In the genomic region with DNA sequence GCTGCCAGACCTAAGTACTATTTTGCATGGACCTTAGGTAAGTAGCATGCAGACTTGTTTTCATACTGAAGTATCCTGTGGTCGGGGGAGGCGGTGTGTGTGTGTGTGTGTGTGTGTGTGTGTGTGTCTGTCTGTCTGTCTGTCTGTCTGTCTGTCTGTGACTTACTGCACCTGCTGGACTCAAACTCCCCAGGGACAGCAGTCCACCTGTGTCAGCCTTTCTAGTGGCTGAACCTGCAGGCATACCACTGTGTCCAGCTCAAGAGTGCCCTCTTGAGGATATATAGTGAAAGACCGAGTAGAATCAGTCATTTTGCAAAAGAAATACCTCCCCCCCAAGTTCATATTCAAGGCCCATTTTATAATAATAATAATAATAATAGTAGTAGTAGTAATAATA, we compare ENCODE assay signal across 9 mouse cellular contexts. TPM values are rescaled to one million over a fixed set of nuclear protein-coding genes. Genes with fewer than 3 reads are reported as not detected.
A peak's percentile ranks its signal among the peaks of the same experiment; 100 is the strongest.
DNase-seq lines count a peak whose midpoint lies in the region; ATAC-seq and TF ChIP-seq lines count a peak whose summit lies in the region.
"Had no signal": no experiment of that assay in that cellular context is flagged by ENCODE, and none has a peak within 500 bp of the region (broad histone marks: within the 10 kb centered on the region; RNA-seq: fewer than 3 reads in every experiment).

No protein-coding gene starts in this region.

- H3K9me3 ChIP-seq in midbrain, embryonic 11.5 days (ENCODE audit: control insufficient read depth, low read length) = no peaks in the 10 kb centered on the region
- H3K9me3 ChIP-seq in midbrain, embryonic 16.5 days (replicated peaks; ENCODE audit: control insufficient read depth, low read length, poor library complexity, severe bottlenecking) = no peaks in the 10 kb centered on the region
- H3K9me3 ChIP-seq in intestine, embryonic 15.5 days = no peaks in the 10 kb centered on the region
- H3K9me3 ChIP-seq: neural tube, embryonic 12.5 days had no signal

- WGBS in midbrain, embryonic 11.5 days = 63% methylated on average over 3 of the region's 3 CpGs
- WGBS in midbrain, embryonic 16.5 days = 65% methylated on average over 3 of the region's 3 CpGs
- WGBS in intestine, embryonic 15.5 days = 65% methylated on average over 3 of the region's 3 CpGs
- 58% methylated on average over 3 of the region's 3 CpGs for WGBS in lung, adult 2 months

- no peak overlapping the region for H3K27ac ChIP-seq in midbrain, embryonic 11.5 days (ENCODE audit: low read depth, low read length)
- H3K27ac ChIP-seq in midbrain, embryonic 16.5 days (ENCODE audit: low read length) = no peak overlapping the region
- H3K27ac ChIP-seq in intestine, embryonic 15.5 days = no peak overlapping the region
- H3K27ac ChIP-seq: heart, embryonic 13.5 days; neural tube, embryonic 12.5 days had no signal

- H3K4me3 ChIP-seq in midbrain, embryonic 11.5 days (ENCODE audit: low read depth, low read length) = no peak overlapping the region
- H3K4me3 ChIP-seq in midbrain, embryonic 16.5 days (ENCODE audit: low read depth, low read length) = no peak overlapping the region
- H3K4me3 ChIP-seq in intestine, embryonic 15.5 days (replicated peaks) = no peak overlapping the region
- H3K4me3 ChIP-seq in lung, adult 2 months (replicated peaks; ENCODE audit: extremely low read depth, low read depth, low read length) = no peak overlapping the region
- H3K4me3 ChIP-seq: heart, embryonic 13.5 days; neural tube, embryonic 12.5 days had no signal

- ATAC-seq in midbrain, embryonic 11.5 days (ENCODE audit: low FRiP score) = peak; percentile 68; the same call in 1 of the 2 replicates
- no peak; the same call in 1 of the 2 replicates for ATAC-seq in midbrain, embryonic 16.5 days
- ATAC-seq in intestine, embryonic 15.5 days = peak; percentile 54; the same call in 1 of the 2 replicates

- H3K4me1 ChIP-seq in midbrain, embryonic 11.5 days (ENCODE audit: control insufficient read depth, insufficient read depth, low read length) = no peaks in the 10 kb centered on the region
- no peaks in the 10 kb centered on the region for H3K4me1 ChIP-seq in midbrain, embryonic 16.5 days (ENCODE audit: control insufficient read depth, insufficient read depth, low read length)
- H3K4me1 ChIP-seq in intestine, embryonic 15.5 days (replicated peaks) = no peaks in the 10 kb centered on the region
- H3K4me1 ChIP-seq in lung, adult 2 months (ENCODE audit: control insufficient read depth, insufficient read depth, low read length) = no peaks in the 10 kb centered on the region
- H3K4me1 ChIP-seq: neural tube, embryonic 12.5 days had no signal

- no peak overlapping the region for H3K4me2 ChIP-seq in midbrain, embryonic 11.5 days
- no peak overlapping the region for H3K4me2 ChIP-seq in midbrain, embryonic 16.5 days (ENCODE audit: low read length)
- H3K4me2 ChIP-seq in intestine, embryonic 15.5 days (replicated peaks) = no peak overlapping the region
- H3K4me2 ChIP-seq: heart, embryonic 13.5 days; neural tube, embryonic 12.5 days had no signal

- no peak overlapping the region for H3K9ac ChIP-seq in midbrain, embryonic 11.5 days (ENCODE audit: low read length)
- H3K9ac ChIP-seq in midbrain, embryonic 16.5 days (ENCODE audit: low read depth, low read length) = no peak overlapping the region
- H3K9ac ChIP-seq in intestine, embryonic 15.5 days = no peak overlapping the region
- H3K9ac ChIP-seq: heart, embryonic 13.5 days; neural tube, embryonic 12.5 days had no signal

- no peaks in the 10 kb centered on the region for H3K27me3 ChIP-seq in midbrain, embryonic 11.5 days (ENCODE audit: control insufficient read depth, insufficient read depth, low read length)
- H3K27me3 ChIP-seq in midbrain, embryonic 16.5 days (ENCODE audit: control insufficient read depth, insufficient read depth, low read depth, low read length) = no peaks in the 10 kb centered on the region
- H3K27me3 ChIP-seq in intestine, embryonic 15.5 days (replicated peaks) = no peaks in the 10 kb centered on the region
- H3K27me3 ChIP-seq: heart, embryonic 13.5 days; neural tube, embryonic 12.5 days had no signal

- H3K36me3 ChIP-seq in midbrain, embryonic 11.5 days (ENCODE audit: control insufficient read depth, insufficient read depth, low read length) = peaks cover under 1% of the 10 kb centered on the region; the same call in 1 of the 2 replicates
- H3K36me3 ChIP-seq in midbrain, embryonic 16.5 days (ENCODE audit: control insufficient read depth, insufficient read depth, low read length) = peaks cover 22% of the 10 kb centered on the region
- H3K36me3 ChIP-seq in intestine, embryonic 15.5 days = 0 out of 2 replicates have a peak, but pooled peaks cover 3% of the 10 kb centered on the region

- TF ChIP-seq POLR2A in lung, adult 2 months (IDR thresholded peaks at IDR 0.05; ENCODE audit: borderline replicate concordance, extremely low read depth, low read depth, low read length) = no peak

- peak; percentile 66 for TF ChIP-seq CTCF in lung, adult 2 months (IDR thresholded peaks at IDR 0.05; ENCODE audit: insufficient read depth, low read length)

- peak; percentile 86 for DNase-seq in midbrain, embryonic 11.5 days (ENCODE audit: low spot score, missing footprints)
- DNase-seq in adipocyte (ENCODE audit: low spot score) = peak; percentile 36
- DNase-seq in embryo, embryonic 10.5 days (ENCODE audit: low spot score) = peak; percentile 73
- peak; percentile 8 for DNase-seq in lung, adult 2 months
- no peak for DNase-seq in natural killer cell, adult 2 months (ENCODE audit: low spot score in 2 of 2)

RNA-seq across cellular contexts. Expression of a gene that starts 26.4 kb away (rescaled TPM):
- polyA plus RNA-seq in midbrain, embryonic 11.5 days (2014; fragmentation: Nextera tagmentation; extraction: Ambion mirVana) = 49.9 and 53.8 TPM in 2 replicates
- polyA plus RNA-seq in midbrain, embryonic 16.5 days (2015; fragmentation: Nextera tagmentation; extraction: Ambion mirVana) = 172 and 177 TPM in 2 replicates
- polyA plus RNA-seq in intestine, embryonic 15.5 days (2015; fragmentation: Nextera tagmentation; extraction: Ambion mirVana) = 20.1 and 21.8 TPM in 2 replicates
- polyA plus RNA-seq in lung, adult 2 months (2012; rRNA removed) = 37.8 and 56.5 TPM in 2 replicates

Comparison
In these comparisons a context has a peak if more than half of its experiments do, and no peak if none do; other contexts are left out.
1. DNase-seq: peak in midbrain, embryonic 11.5 days (single experiment), adipocyte (single experiment), embryo, embryonic 10.5 days (single experiment) and lung, adult 2 months (single experiment); none in natural killer cell, adult 2 months (0 of 2).